Mouse (Mus musculus): Measurements from ENCODE around the gene B3galt4. TPM values are rescaled to one million over a fixed set of nuclear protein-coding genes. Genes with fewer than 3 reads are reported as not detected.
"Not testable (repeated sequence)": the region's sequence is repeated elsewhere in the genome, so short reads cannot be mapped to it uniquely, and the experiment has no call there.

The B3galt4 gene
- total RNA-seq, 2 experiments from 2014 or later, result 2.8 TPM; not detected in 1

DNA sequence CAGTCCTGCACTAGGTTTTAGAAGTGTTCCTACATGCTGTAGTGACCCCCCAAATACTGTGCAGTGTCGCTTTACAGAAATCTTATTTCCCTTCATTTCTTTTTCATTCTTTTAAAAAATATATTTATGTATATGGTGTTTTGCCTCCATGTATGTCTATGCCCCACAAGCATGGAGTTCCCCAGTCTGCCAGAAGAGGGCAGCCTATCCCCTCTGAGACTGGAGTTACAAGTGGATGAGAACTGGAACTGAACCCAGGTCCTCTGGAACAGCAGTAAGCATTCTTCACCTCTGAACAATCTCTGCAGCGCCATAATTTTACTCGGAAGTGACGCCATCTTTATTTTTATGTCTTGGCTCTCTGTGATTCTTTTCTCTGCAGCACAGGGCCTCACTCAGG, 18.1 kb upstream of the B3galt4 start:
- ATAC-seq (replicated peaks; ENCODE audit: low FRiP score, poor library complexity, severe bottlenecking), result no peak

DNA sequence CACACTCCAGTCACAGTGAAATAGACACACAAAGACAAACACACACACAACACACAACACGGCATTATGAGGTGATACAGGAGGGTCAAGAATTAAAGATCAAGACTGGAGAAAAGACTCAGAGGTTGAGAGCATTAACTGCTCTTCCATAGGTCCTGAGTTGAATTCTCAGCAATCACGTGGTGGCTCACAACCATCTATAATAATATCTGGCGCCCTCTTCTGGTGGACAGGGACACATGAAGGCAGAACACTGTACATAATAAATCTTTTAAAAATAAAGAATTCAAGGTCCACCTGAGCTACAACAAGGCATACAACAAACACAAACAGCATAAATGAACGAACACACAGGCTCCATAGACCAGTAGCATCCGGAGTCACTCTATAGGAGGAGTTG, 17.6 kb upstream of the B3galt4 start:
- peak; percentile 55; the same call in 1 of the 2 replicates for ATAC-seq (replicated peaks; ENCODE audit: low FRiP score, poor library complexity, severe bottlenecking)

DNA sequence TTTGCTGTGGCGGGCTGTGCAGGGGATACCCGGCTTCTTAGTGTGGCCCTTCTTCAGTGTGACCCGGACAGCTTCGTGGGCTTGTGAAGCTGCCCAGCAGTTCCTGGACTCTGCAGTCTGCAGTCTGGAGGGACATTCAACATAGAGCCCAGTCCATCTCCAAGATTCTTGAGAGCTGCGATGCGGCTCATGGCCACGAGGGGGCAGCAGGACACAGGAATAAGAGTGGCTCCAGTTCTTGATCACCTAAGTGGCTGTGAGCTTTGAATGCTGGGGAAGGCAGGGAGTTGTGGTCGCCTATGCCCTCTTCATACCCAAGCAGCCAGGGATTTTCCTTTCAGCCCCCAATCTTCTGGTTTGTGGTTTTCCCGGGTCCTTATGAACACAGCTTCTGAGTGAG, 17.2 kb upstream of the B3galt4 start:
- ATAC-seq (replicated peaks; ENCODE audit: low FRiP score, poor library complexity, severe bottlenecking), result peak; percentile 83

DNA sequence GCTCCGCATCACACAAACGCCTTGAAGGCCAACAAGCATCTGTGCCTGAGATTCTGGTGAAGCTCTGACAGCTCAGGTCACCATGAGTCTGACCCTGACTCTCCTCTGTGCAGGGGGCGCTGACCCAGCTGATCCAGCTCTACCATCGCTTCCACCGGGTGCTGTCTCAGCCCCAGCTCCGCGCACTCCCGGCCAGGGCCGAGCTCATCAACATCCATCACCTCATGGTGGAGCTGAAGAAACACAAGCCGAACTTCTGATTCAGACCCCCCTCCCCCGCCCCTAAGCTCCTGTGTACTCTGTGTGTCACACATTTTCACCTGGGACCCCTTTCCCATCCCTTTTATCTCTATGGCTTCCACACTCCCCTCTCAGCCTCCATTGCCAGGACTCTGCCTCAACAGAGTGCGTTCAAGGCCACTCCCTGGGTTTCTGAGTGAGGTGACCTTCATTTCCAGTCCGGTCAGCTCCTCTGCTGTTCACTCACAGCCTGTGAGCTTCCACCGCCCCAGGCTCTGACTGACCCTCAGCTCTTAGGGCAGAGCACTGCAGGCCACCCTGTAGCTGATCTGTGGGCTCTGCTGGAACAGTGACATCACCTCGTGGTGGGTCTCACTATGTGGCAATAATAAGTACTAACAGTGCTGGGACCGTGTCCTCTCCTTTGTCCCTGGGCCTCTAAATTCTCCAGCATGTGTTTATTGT, 14.7 kb upstream of the B3galt4 start:
- no peak for ATAC-seq (replicated peaks; ENCODE audit: low FRiP score, poor library complexity, severe bottlenecking)

DNA sequence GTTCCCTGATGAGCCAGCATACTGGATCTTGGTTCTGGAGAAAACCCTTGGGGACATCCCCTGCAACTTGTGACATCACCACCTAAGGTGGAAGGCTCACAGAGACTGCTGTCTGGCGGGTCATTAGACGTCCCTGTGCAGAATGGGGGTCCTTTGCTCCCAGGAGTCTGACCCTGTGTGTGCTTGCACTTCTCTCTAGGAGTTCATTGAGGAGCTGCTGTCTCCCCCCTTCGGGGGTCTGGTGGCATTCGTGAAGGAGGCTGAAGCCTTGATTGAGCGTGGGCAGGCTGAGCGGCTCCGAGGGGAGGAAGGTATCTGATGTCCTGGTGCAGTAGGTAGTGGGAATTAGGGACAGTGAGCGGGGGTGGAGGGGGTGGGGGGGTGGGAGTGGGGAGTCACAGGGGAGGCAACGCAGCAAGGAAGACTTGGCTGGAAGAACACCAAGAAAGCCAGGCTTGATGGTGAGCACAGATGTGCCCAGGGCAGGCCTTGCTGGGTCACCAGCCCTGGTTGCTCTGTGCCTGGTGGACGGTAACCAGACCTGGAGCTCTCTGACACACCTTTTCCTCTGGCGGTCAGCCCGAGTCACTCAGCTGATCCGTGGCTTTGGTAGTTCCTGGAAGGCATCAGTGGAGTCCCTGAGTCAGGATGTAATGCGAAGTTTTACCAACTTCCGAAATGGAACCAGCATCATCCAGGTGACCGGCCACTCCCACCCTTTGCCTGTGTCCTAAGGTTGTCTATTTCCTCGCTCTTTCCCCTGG, 14.0 kb upstream of the B3galt4 start:
- no peak for ATAC-seq (replicated peaks; ENCODE audit: low FRiP score, poor library complexity, severe bottlenecking)

DNA sequence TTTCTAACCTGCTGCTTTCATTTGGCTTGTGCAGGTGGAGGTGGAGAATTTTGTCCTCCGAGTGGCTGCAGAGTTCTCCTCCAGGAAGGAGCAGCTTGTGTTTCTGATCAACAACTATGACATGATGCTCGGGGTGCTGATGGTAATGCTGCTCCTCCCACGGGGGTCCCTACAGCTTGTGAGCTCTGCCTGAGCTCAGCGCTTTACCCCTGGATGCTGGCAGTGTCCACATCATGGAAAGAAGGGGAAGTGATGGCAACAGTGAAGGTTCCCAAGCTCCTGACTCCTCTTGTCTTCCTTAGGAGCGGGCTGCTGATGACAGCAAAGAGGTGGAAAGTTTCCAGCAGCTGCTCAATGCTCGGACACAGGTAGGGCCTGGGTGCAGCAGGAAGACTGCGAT, 11.6 kb upstream of the B3galt4 start:
- ATAC-seq (replicated peaks; ENCODE audit: low FRiP score, poor library complexity, severe bottlenecking), result no peak

DNA sequence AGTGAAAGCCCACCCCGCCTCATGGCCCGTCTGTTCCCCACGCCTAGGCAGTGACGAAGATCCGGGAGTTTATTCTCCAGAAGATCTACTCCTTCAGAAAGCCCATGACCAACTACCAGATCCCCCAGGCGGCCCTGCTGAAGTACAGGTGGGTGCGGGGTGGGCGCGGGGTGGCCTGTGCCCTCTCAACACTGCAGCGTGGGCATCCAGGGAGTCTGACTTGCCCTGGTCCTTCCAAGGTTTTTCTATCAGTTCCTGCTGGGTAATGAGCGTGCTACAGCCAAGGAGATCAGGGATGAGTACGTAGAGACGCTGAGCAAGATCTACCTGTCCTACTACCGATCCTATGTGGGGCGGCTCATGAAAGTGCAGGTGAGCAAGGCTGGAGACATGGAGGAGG, 8.7 kb upstream of the B3galt4 start:
- no peak for ATAC-seq (replicated peaks; ENCODE audit: low FRiP score, poor library complexity, severe bottlenecking)

DNA sequence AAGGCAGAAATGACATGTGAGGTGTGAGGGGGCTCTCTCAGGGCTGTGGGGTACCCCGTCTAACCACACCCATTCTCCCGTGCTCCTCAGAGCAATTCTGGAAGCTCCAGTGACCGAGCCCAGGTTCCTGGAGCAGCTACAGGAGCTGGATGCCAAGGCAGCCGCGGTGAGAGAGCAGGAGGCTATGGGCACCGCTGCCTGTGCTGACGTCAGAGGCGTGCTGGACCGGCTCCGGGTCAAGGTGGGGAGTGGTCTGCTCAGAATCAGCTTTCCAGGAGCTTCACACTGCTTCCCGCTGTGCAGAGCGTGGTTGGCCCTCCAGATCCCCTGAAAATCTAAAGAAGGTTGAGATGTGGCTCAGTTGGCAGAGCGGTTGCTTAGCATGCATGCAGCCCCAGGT, 7.8 kb upstream of the B3galt4 start:
- ATAC-seq (replicated peaks; ENCODE audit: low FRiP score, poor library complexity, severe bottlenecking), result no peak

DNA sequence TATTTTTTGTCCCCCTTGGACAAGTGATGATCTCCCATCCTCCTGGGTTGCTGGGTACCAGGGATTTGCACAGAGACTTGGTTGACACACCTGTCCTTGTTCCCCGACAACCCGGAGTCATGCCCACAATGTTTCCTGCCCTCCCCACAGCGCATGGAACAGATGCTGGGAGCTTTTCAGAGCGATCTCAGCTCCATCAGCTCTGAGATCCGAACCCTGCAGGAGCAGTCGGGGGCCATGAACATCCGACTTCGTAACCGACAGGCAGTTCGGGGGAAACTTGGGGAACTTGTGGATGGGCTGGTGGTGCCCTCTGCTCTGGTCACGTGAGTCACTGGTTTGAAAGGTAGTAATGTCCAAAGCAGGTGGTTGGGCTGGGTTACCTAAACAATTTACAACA, 7.2 kb upstream of the B3galt4 start:
- no peak for ATAC-seq (replicated peaks; ENCODE audit: low FRiP score, poor library complexity, severe bottlenecking)

DNA sequence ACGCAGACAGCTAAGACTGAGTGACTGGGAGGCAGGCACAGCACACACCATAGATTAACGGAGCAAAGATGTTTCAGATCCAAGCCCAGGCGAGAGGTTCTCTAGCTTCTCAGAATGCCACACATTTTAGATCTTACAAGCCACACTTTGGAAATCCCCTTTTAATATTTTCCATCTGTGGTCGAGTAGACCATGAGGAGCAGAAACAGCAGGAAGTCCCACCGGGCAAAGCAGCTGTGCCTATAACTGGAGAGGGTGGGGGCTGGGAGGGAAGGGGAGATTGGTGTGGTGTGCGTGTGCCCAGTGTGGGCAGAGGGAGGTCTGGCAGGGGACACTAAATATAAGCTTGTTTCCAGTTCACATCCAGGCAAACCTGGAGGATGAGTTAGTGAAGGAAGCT, 6.2 kb upstream of the B3galt4 start:
- no peak for ATAC-seq (replicated peaks; ENCODE audit: low FRiP score, poor library complexity, severe bottlenecking)

DNA sequence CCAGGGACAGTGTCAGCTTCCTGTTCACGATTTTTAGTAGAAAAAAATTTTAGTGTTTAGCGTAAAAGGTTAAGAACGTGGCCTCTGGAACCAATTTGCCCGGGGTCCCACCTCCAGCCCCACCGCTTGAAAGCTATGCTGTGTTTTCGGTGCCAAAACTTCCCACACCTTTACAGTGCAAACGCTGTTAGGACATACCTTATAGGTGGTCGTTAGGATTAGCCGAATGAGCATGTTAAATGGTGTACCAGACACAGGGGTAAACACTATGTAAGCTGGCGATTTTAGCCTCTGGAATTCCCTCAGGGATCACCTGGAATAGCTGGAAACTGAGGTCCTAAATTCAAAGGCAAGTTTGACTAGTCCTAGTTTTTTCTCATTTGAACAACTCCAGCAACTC, 5.0 kb upstream of the B3galt4 start:
- no peak for ATAC-seq (replicated peaks; ENCODE audit: low FRiP score, poor library complexity, severe bottlenecking)

DNA sequence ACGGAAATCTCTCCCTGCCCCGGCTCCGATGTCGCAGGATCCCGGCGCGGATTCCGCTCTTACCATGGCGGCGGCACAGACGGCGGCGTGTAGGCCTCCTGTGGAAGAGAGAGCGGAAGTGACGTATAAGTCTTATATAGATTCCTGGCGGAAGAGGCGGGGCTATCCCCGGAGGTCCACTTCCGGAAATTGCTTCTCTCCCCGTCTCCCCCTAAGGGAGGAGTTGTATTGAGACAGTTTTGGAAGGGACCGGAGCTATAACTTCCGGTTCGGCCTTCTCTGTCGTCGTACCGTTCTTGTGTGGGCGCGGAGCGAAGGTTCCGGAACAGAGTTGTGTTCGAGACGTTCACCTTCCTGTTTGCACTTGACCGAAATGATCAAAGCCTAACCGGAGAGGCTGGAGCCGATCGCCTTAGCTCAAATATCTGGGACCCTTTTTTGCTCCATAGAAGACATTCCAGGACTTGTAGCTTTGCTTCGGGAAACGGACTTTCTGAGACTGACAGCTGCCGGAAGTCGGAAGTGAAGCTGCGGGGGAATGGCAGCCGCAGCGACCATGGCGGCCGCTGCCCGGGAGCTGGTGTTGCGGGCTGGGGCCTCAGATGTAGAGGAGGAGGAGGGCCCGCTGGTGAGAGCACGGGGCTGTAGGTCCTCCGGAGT, 4.4 kb upstream of the B3galt4 start, which contains the start of the genes Vps52 and Rps18:
Vps52 (plus strand) TSS at position 258 of the 660 bp plus-strand sequence.
Rps18 (minus strand) TSS at position 447 of the 660 bp plus-strand sequence.
- ATAC-seq (replicated peaks; ENCODE audit: low FRiP score, poor library complexity, severe bottlenecking), result peak; percentile 90

DNA sequence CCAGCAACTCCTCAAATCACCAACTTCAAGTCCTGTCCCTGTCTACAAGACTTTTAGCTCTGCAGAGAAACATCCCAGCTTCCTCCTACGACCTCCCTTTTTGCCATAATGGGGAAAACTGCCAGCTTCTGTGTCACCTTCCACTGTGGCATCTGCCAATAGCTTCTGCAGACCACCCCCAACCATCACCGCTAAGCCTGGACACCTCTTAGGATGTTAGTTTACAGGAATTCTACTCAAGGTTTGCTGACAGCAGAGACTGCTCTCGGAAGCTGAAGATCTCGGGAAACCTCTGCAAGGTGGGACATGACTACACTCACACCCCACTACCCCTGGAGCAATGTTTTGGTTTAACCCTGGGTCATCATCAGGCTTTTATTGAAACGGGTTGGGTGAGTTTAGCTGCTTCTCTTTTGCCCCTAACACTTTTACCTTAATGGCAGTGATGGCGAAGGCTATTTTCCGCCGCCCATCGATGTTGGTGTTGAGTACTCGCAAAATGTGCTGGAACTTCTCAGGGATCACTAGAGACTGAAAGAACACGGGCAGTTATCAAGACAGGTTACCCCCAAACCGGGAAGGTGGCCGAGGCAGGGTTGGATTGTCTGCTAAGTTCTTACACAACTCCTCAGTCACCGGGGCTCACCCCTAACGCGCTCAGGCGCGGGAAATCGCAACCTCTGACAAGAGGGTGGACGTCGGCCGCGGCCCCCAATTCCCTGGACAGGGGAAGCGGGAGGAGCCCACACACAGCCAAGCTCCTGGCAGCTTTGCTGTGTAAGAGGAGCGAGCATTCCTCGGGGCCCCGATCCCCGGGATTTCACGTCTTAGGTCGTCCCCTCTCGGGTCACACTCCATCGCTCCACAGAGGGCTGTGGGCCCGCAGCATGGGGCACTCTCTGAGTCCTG, 3.6 kb upstream of the B3galt4 start:
- ATAC-seq (replicated peaks; ENCODE audit: low FRiP score, poor library complexity, severe bottlenecking), result peak; percentile 4

DNA sequence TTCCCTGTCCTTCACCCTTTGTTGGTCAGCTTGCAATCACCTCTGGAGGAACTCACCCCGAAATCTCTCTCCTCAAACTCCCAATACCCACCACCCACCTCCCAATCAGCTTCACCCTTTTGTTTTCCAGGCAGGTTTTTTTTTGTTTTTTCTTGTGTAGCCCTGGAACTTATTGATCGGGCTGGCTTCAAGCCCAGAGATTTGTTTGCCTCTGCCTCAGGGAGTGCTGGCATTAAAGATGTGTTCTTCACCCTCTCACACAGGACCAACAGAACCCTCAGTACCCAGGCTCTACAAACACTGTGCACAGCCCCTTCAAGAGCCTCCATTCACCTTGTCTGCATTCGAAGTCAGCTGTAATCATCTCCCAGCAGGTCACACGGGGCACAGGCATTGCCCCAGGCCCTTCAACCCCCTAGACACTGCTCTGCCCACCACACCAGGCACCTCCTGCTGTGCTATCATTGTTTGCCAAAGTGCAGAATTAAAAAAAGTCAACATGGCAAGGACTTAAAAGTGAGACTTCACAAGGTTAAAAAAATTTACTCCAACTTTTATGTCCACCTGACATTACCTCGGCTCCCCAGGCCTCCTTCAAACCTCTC, 2.8 kb upstream of the B3galt4 start:
- no peak for ATAC-seq (replicated peaks; ENCODE audit: low FRiP score, poor library complexity, severe bottlenecking)

DNA sequence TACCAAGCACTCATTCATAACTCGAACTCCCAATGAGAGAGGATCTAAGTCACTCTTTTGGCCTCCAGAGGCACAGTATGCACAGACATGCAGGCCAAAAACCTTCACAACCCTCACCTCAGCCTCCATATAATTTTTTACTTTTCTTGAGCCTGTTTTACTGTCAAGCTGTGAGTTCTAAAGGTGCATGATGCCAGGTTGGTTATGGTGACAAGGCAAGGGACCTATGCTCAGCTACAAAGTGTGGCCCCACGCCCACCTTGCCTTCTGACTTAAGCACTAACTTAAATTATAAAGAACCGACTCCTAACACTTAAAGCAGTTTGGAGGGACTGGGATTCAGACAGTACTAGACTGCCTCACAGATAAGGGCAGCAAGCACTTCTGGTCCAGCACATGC, 2.0 kb upstream of the B3galt4 start:
- ATAC-seq (replicated peaks; ENCODE audit: low FRiP score, poor library complexity, severe bottlenecking), result no peak

DNA sequence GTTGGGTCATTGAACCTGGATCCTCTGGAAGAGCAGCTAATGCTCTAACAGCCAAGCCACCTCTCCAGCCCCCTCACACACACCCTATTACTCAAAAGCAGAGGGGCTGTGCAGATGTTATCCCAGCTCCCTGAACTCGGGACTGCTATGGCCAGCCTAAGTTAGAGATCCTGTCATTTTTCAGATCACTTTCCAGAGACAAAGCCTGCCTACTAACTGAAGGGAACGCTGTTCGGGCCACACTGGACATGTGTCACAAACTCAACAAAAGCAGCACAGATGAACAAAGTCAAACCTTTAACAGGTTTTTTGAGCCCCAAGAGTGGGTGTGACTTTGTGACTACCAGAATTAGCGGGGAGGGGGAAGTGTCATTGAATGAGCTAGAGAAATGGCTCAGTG, 1.6 kb upstream of the B3galt4 start:
- no peak for ATAC-seq (replicated peaks; ENCODE audit: low FRiP score, poor library complexity, severe bottlenecking)

DNA sequence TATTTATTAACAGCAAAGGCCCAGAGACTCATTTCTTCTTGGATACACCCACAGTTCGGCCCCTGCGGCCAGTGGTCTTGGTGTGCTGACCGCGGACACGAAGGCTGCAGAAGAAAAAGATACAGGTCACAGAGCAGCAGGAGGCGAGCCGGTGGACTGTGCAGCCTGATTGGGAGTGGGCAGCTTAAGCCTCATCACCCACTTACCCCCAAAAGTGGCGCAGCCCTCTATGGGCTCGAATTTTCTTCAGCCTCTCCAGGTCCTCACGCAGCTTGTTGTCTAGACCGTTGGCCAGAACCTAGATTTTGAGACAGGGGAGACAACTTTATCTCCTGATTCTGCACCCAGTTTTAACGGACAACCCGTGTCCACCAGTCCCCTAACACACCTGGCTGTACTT, 727 bp upstream of the B3galt4 start:
- ATAC-seq (replicated peaks; ENCODE audit: low FRiP score, poor library complexity, severe bottlenecking), result not testable (repeated sequence)

DNA sequence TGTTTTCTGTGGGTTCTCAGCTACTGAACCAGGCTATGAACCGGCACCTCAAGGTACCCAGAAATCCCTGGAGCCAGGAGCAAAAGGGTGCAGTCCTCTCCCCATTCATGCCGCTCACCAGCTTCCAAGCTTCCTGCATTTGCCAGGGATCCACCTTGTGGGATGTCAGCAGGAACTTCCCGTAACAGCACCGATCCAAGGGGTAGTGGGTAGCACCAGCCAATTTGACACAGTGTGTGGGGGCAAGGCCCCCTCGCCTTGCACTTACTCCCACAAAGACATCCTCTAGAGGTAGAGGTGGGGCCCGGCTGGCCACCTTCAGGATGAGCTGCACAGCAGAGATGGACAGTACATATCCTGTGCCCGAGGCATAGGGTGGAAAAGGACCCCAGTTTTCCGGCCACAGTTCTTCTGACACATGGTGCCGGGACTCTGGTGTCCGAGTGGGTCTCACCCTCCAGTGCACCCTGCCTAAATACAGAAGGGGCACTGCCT, 1.1 kb downstream of the B3galt4 start:
- ATAC-seq (replicated peaks; ENCODE audit: low FRiP score, poor library complexity, severe bottlenecking), result no peak

DNA sequence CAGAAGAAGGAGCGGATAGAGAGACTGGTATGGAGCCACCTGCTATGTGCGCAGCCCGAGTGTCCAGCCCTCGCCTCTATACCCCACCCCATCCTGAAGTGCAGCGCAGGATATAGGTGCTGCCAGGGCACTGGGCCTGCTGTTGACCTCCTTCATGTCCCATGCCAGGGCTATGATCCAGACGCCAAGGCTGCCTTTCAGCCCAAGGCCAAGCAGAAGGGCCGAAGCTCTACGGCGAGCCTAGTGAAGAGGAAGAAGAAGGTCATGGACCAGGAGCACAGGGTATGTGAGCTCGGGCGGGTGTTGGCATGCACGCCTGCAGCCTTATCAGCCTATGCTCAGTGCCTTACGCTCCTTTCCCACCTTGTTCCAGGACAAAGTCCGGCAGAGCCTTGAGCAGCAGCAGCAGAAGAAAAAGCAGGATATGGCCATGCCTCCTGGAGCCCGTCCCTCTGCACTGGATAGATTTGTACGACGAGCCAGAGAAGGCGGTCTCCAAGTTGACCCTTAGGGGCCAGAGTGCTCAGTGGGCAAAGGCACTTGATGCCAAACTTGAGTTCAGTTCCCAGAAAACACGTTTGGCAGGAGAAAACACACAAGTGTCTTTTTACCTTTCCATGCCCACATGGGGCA, 2.3 kb downstream of the B3galt4 start:
- ATAC-seq (replicated peaks; ENCODE audit: low FRiP score, poor library complexity, severe bottlenecking), result no peak

Data from erythroid progenitor cell, adult 5-6 weeks (primary cell).